Mouse (Mus musculus) bone marrow, adult 2 months (tissue): ENCODE measurements around the gene Olfr1102.

Source experiments
- CTCF ChIP-seq: fragments of 200-500 bp; IDR thresholded peaks from 2 replicates; pipeline ENCODE4 v1.5.1; 2011; ENCODE audit warnings: low read length, control low read depth; ENCODE audit not compliant: control insufficient read depth, insufficient read depth
- POLR2A ChIP-seq: fragments of 200-500 bp; IDR thresholded peaks from 2 replicates; pipeline ENCODE4 v1.6.1; 2011; ENCODE audit warnings: low read depth, mild to moderate bottlenecking, control low read depth, low read length, borderline replicate concordance; ENCODE audit not compliant: control insufficient read depth

- TF ChIP-seq POLR2A (no peak), CTCF (no peak)
Measured at GRCm38 (mm10) chr2:86979854-86980253, 18.3 kb upstream of the Olfr1102 start, which contains the start of gene Olfr1100.
